Mouse (Mus musculus) ES-E14 (cell line): ENCODE results near the gene Gm20905. TPM values are rescaled to one million over a fixed set of nuclear protein-coding genes. Genes with fewer than 3 reads are reported as not detected.
"Not testable (repeated sequence)": the region's sequence is repeated elsewhere in the genome, so short reads cannot be mapped to it uniquely, and the experiment has no call there.

Experiments used
- DNase-seq: peaks from one replicate; pipeline ENCODE4 v3.0.0-alpha.2; 2013; ENCODE audit warnings: low read depth, low spot score
- H3K27ac ChIP-seq: 2 replicates; pipeline ENCODE4 v1.5.1; 2012; ENCODE audit warnings: low read depth, mild to moderate bottlenecking, low read length, moderate library complexity, mixed read lengths; ENCODE audit not compliant: poor library complexity, insufficient read depth, severe bottlenecking
- H3K36me3 ChIP-seq: 2 replicates; pipeline ENCODE4 v1.6.1; 2012; ENCODE audit warnings: mild to moderate bottlenecking, low read length, moderate library complexity, mixed read lengths; ENCODE audit not compliant: control insufficient read depth, poor library complexity, insufficient read depth, severe bottlenecking
- H3K4me1 ChIP-seq, 2 experiments: fragments of 150-350 bp in 1 of 2; sonication (generic) in 1 of 2; 2 replicates each; pipeline ENCODE4 v1.6.1; 2012; ENCODE audit warnings: low read length in 2 of 2, mild to moderate bottlenecking in 1 of 2, mixed read lengths in 1 of 2; ENCODE audit not compliant: control insufficient read depth in 2 of 2, insufficient read depth in 2 of 2, poor library complexity in 1 of 2
- H3K4me3 ChIP-seq, 2 experiments: fragments of 150-350 bp in 1 of 2; sonication (generic) in 1 of 2; 2 replicates each; pipeline ENCODE4 v1.5.1; 2012; ENCODE audit warnings: low read length in 2 of 2, low read depth in 1 of 2, mild to moderate bottlenecking in 1 of 2, mixed read lengths in 1 of 2; ENCODE audit not compliant: insufficient read depth in 1 of 2, poor library complexity in 1 of 2, severe bottlenecking in 1 of 2
- H3K9ac ChIP-seq: 2 replicates; pipeline ENCODE4 v1.6.1; 2012; ENCODE audit warnings: low read depth, mild to moderate bottlenecking, low read length, mixed read lengths; ENCODE audit not compliant: poor library complexity, insufficient read depth, severe bottlenecking
- H3K9me3 ChIP-seq: fragments of 150-350 bp; sonication (generic); 2 replicates; pipeline ENCODE4 v1.6.1; 2012; ENCODE audit warnings: low read depth, mild to moderate bottlenecking, low read length; ENCODE audit not compliant: control insufficient read depth, insufficient read depth
- in situ Hi-C, 2 experiments: fragments of 600-800 bp; cut with MboI; formaldehyde crosslinking; loops; one replicate each; pipeline ENCODE4 v1.15.1; 2025; ENCODE audit warnings: low sequenced_read_pairs in 2 of 2, inconsistent platforms in 1 of 2; ENCODE audit not compliant: unreplicated experiment in 2 of 2
- total RNA-seq: library from RNA; depleted of rRNA; stranded (reverse); fragments of 300-350 nt; gene quantifications from 2 replicates; pipeline ENCODE4 v1.2.3, GENCODE M21; 2012; rRNA removed

Gene Gm20905
- not detected in 2 replicates for total RNA-seq

DNA sequence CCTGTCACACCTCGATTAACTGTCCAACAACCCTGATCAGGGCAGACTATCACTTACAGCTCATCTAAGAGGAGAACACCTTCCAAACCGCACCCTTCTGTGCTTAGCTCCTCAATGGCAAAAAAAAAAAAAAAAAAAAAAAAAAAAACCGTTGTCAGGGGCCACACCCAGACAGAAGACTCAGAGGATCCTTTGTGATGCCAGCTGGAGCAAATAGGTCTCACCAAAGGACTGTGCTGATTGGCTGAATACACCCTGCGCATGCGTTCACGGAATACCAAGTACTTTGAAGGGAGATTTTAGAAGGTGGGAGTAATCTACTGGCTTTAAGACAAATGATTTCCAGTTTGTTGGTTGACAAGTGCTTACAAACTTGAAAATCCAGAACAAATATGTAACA lies at the start of gene Gm20905:
Gene Gm20905, minus strand, starts transcription at position 101 of the 400 bp plus-strand sequence.
- in situ Hi-C loops, H3K4me3 ChIP-seq, DNase-seq, H3K9me3 ChIP-seq, H3K9ac ChIP-seq, H3K4me1 ChIP-seq, H3K27ac ChIP-seq, H3K36me3 ChIP-seq: not testable (repeated sequence)
